ENCODE assay signal across 8 mouse cellular contexts in genomic region chr7:18925162-18925938, GRCm38 (mm10). TPM values are rescaled to one million over a fixed set of nuclear protein-coding genes. Genes with fewer than 3 reads are reported as not detected.
DNase-seq lines count a peak whose midpoint lies in the region; ATAC-seq and TF ChIP-seq lines count a peak whose summit lies in the region.

Gene Nova2, plus strand, starts transcription at chr7:18925888.

- peak within 1 kb of the TSS; percentile 92 for H3K27ac ChIP-seq in neural tube, embryonic 15.5 days (replicated peaks)
- no peak within 1 kb of the TSS for H3K27ac ChIP-seq in testis, adult 2 months (ENCODE audit: control insufficient read depth, insufficient read depth, low read depth, low read length)

- no peaks in the 10 kb centered on the region for H3K27me3 ChIP-seq in neural tube, embryonic 15.5 days (replicated peaks)
- H3K27me3 ChIP-seq in testis, adult 2 months (ENCODE audit: control insufficient read depth, insufficient read depth, low read length): no peaks in the 10 kb centered on the region; the same call in 1 of the 2 replicates

- TF ChIP-seq CTCF in lung, adult 2 months (IDR thresholded peaks at IDR 0.05; ENCODE audit: insufficient read depth, low read length): no peak
- TF ChIP-seq CTCF in testis, adult 2 months (IDR thresholded peaks at IDR 0.05; ENCODE audit: control insufficient read depth, insufficient read depth, insufficient replicate concordance, low read depth, low read length): peak; percentile 2; the same call in 1 of the 2 replicates

- WGBS in lung, adult 2 months: under 1% methylated on average over 25 of the region's 45 CpGs
- WGBS in neural tube, embryonic 15.5 days: under 1% methylated on average over 25 of the region's 45 CpGs

- H3K4me1 ChIP-seq in lung, adult 2 months (ENCODE audit: control insufficient read depth, insufficient read depth, low read length): no peaks in the 10 kb centered on the region
- H3K4me1 ChIP-seq in neural tube, embryonic 15.5 days: peaks cover 79% of the 10 kb centered on the region
- H3K4me1 ChIP-seq in testis, adult 2 months (ENCODE audit: control insufficient read depth, insufficient read depth, low read length): peaks cover 26% of the 10 kb centered on the region

- peak within 1 kb of the TSS; percentile 99 for H3K9ac ChIP-seq in neural tube, embryonic 15.5 days (replicated peaks)

- peak within 1 kb of the TSS; percentile 87 for H3K4me3 ChIP-seq in lung, adult 2 months (replicated peaks; ENCODE audit: extremely low read depth, low read depth, low read length)
- peak within 1 kb of the TSS; percentile 88 for H3K4me3 ChIP-seq in neural tube, embryonic 15.5 days (replicated peaks)
- H3K4me3 ChIP-seq in testis, adult 2 months (ENCODE audit: control insufficient read depth, low read depth, low read length): peak within 1 kb of the TSS; percentile 58

- DNase-seq in MN1 (ENCODE audit: low spot score): peak; percentile 96
- peak; percentile 97 for DNase-seq in cerebellum, adult 8-10 months
- DNase-seq in layer of hippocampus, adult 8-10 months (ENCODE audit: low spot score in 2 of 2): peak; percentile 96 to 97
- peak; percentile 72 for DNase-seq in lung, adult 2 months

- TF ChIP-seq POLR2A in lung, adult 2 months (IDR thresholded peaks at IDR 0.05; ENCODE audit: borderline replicate concordance, extremely low read depth, low read depth, low read length): peak; percentile 74; the same call in 1 of the 2 replicates
- no peak; the same call in 1 of the 2 replicates for TF ChIP-seq POLR2A in testis, adult 2 months (IDR thresholded peaks at IDR 0.05; ENCODE audit: control insufficient read depth, low read depth, low read length)

- H3K4me2 ChIP-seq in neural tube, embryonic 15.5 days: peak within 1 kb of the TSS; percentile 79

- no peaks in the 10 kb centered on the region for H3K9me3 ChIP-seq in neural tube, embryonic 15.5 days (replicated peaks)

- H3K36me3 ChIP-seq in neural tube, embryonic 15.5 days: no peaks in the 10 kb centered on the region
- no peaks in the 10 kb centered on the region for H3K36me3 ChIP-seq in testis, adult 2 months (ENCODE audit: control insufficient read depth, insufficient read depth, low read length)

- ATAC-seq in frontal cortex, adult (ENCODE audit: low TSS enrichment): peak; percentile 32
- peak; percentile 64 to 71 for ATAC-seq in hematopoietic stem cell, adult 5-6 weeks (replicated peaks in 1 of 2; ENCODE audit: insufficient read depth in 1 of 2, low FRiP score in 2 of 2, low TSS enrichment in 1 of 2, low read depth in 1 of 2, poor library complexity in 2 of 2, severe bottlenecking in 2 of 2)
- peak; percentile 84 for ATAC-seq in neural tube, embryonic 15.5 days (ENCODE audit: low FRiP score)

RNA-seq across cellular contexts. Expression of gene Nova2, which starts in this region (rescaled TPM):
- 0.10 TPM in 1 of 2 replicates, not detected in the other for total RNA-seq in hematopoietic stem cell, adult 5-6 weeks (2017)
- 10 to 100 TPM; 71.3 to 76.7 (median 74.6) TPM for total RNA-seq in layer of hippocampus, adult 8-10 months (2022)
- 4.2 and 5.0 TPM in 2 replicates for polyA plus RNA-seq in lung, adult 2 months (2012; rRNA removed)
- polyA plus RNA-seq in neural tube, embryonic 15.5 days (2015; fragmentation: Nextera tagmentation; extraction: Ambion mirVana): 9.4 and 10.6 TPM in 2 replicates
- 2.4 TPM in 2 replicates for polyA plus RNA-seq in testis, adult 2 months (2012; rRNA removed)

Comparison
In these comparisons a context has a peak if more than half of its experiments do, and no peak if none do; other contexts are left out.
1. RNA of gene Nova2 (total RNA-seq): 71.3 to 76.7 TPM in layer of hippocampus, adult 8-10 months; 0.10 TPM in hematopoietic stem cell, adult 5-6 weeks; every median in the first group is over 10 times any median in the second.
2. Peak in ATAC-seq in hematopoietic stem cell, adult 5-6 weeks; RNA of the gene not detected or under 1 TPM.
3. ATAC-seq: peak in every context shown above with its lines; median percentile 84 in neural tube, embryonic 15.5 days; 68 in hematopoietic stem cell, adult 5-6 weeks; 32 in frontal cortex, adult.
4. Peak in every context shown above with its lines, with median percentiles within 50 percentile points of each other: DNase-seq and H3K4me3 ChIP-seq.